Mouse (Mus musculus) induced T-regulatory cell, adult 2 months (primary cell): ENCODE measurements around the gene Cryaa.

Experiments used
- DNase-seq: peaks from one replicate; pipeline ENCODE4 v3.0.0-alpha.2; 2012; ENCODE audit warnings: low read depth

Cryaa gene

GRCm38 (mm10) chr17:31677507-31677906 lies at the start of gene Cryaa:
Gene Cryaa, plus strand, starts transcription at chr17:31677807.
- no peak for DNase-seq

GRCm38 (mm10) chr17:31627961-31628360 lies 49.6 kb upstream of the Cryaa start:
- no peak for DNase-seq

- no peak for DNase-seq
These were observed 46.4 kb upstream of the Cryaa start for GRCm38 (mm10) chr17:31631081-31631800.

GRCm38 (mm10) chr17:31633007-31633406 lies 44.6 kb upstream of the Cryaa start:
- DNase-seq: no peak

- no peak for DNase-seq
These were observed 42.7 kb upstream of the Cryaa start for GRCm38 (mm10) chr17:31634896-31635295.

- DNase-seq: no peak
These were observed 41.8 kb upstream of the Cryaa start for GRCm38 (mm10) chr17:31635781-31636180.

GRCm38 (mm10) chr17:31636277-31636941 lies 41.2 kb upstream of the Cryaa start:
- DNase-seq: no peak

GRCm38 (mm10) chr17:31636942-31637811 lies 40.4 kb upstream of the Cryaa start, which contains the start of gene Cbs:
Gene Cbs, minus strand, starts transcription at chr17:31637238.
- peak; percentile 47 for DNase-seq

- peak; percentile 7 for DNase-seq
These were observed 39.6 kb upstream of the Cryaa start for GRCm38 (mm10) chr17:31637866-31638570.

GRCm38 (mm10) chr17:31639651-31640050 lies 38.0 kb upstream of the Cryaa start:
- no peak for DNase-seq

- no peak for DNase-seq
These were observed 35.3 kb upstream of the Cryaa start for GRCm38 (mm10) chr17:31642331-31642730.

- no peak for DNase-seq
These were observed 34.7 kb upstream of the Cryaa start for GRCm38 (mm10) chr17:31642913-31643312.

GRCm38 (mm10) chr17:31646199-31647002 lies 31.2 kb upstream of the Cryaa start:
- DNase-seq: peak; percentile 7

GRCm38 (mm10) chr17:31652152-31652551 lies 25.5 kb upstream of the Cryaa start:
- DNase-seq: no peak

- no peak for DNase-seq
These were observed 24.3 kb upstream of the Cryaa start for GRCm38 (mm10) chr17:31653277-31653676.

- DNase-seq: no peak
These were observed 22.2 kb upstream of the Cryaa start for GRCm38 (mm10) chr17:31655366-31655765.

- DNase-seq: peak; percentile 38
These were observed 20.9 kb upstream of the Cryaa start for GRCm38 (mm10) chr17:31656682-31657081.

- DNase-seq: peak; percentile 53
These were observed 20.2 kb upstream of the Cryaa start for GRCm38 (mm10) chr17:31657141-31657983.

- DNase-seq: peak; percentile 68
These were observed 19.5 kb upstream of the Cryaa start for GRCm38 (mm10) chr17:31658136-31658467.
